Mouse (Mus musculus) embryonic facial prominence, embryonic 11.5 days (tissue): ENCODE data around the gene Fbxl8. TPM values are rescaled to one million over a fixed set of nuclear protein-coding genes. Genes with fewer than 3 reads are reported as not detected.
A peak's percentile ranks its signal among the peaks of the same experiment; 100 is the strongest.

Experiments
- ATAC-seq: fragments of 200-750 bp; cut with Nextera tagmentation; replicated peaks from 2 replicates; pipeline ENCODE4 v1.8.0; 2017; ENCODE audit warnings: low read depth; ENCODE audit not compliant: insufficient number of reproducible peaks, low FRiP score, low TSS enrichment
- DNase-seq: peaks from one replicate; pipeline ENCODE4 v3.0.0-alpha.2; 2015; ENCODE audit warnings: low spot score
- H3K27ac ChIP-seq: fragments of 300-500 bp; sonication (generic); replicated peaks from 2 replicates; pipeline ENCODE4 v1.5.1; 2014; ENCODE audit warnings: mild to moderate bottlenecking, low read depth, low read length, control low read depth
- H3K27me3 ChIP-seq: fragments of 300-500 bp; sonication (generic); 2 replicates; pipeline ENCODE4 v1.6.1; 2014; ENCODE audit warnings: mild to moderate bottlenecking, low read length, moderate library complexity, mixed read lengths; ENCODE audit not compliant: control insufficient read depth, insufficient read depth
- H3K36me3 ChIP-seq: fragments of 300-500 bp; sonication (generic); replicated peaks from 2 replicates; pipeline ENCODE4 v1.6.1; 2014; ENCODE audit warnings: low read depth, mild to moderate bottlenecking, low read length, moderate library complexity, mixed read lengths; ENCODE audit not compliant: control insufficient read depth, insufficient read depth
- H3K4me1 ChIP-seq: fragments of 300-500 bp; sonication (generic); 2 replicates; pipeline ENCODE4 v1.6.1; 2014; ENCODE audit warnings: low read length, mixed read lengths; ENCODE audit not compliant: control insufficient read depth, insufficient read depth
- H3K4me2 ChIP-seq: fragments of 300-500 bp; sonication (generic); 2 replicates; pipeline ENCODE4 v1.6.1; 2014; ENCODE audit warnings: low read depth, mild to moderate bottlenecking, control low read depth, low read length, moderate library complexity
- H3K4me3 ChIP-seq: fragments of 300-500 bp; sonication (generic); 2 replicates; pipeline ENCODE4 v1.5.1; 2014; ENCODE audit warnings: low read depth, low read length, control low read depth
- H3K9ac ChIP-seq: fragments of 300-500 bp; sonication (generic); replicated peaks from 2 replicates; pipeline ENCODE4 v1.6.1; 2014; ENCODE audit warnings: mild to moderate bottlenecking, control low read depth, low read length
- H3K9me3 ChIP-seq: fragments of 300-500 bp; sonication (generic); replicated peaks from 2 replicates; pipeline ENCODE4 v1.6.1; 2016; ENCODE audit warnings: mild to moderate bottlenecking, low read length, inconsistent platforms, mixed read lengths; ENCODE audit not compliant: control insufficient read depth
- WGBS: fragments of 180-500 bp; shearing (Covaris S2); extraction: QIAGEN DNeasy Blood & Tissue Kit; methylation state at CpG from one replicate; pipeline ENCODE4 v1.1.7; 2014; 5-methylcytosine and 5-hydroxymethylcytosine counted together
- microRNA counts: library from miRNA; unstranded; fragments of <30 nt; microRNA quantifications from one replicate; lab custom pipeline; 2016
- microRNA-seq: library from miRNA; unstranded; fragments of <30 nt; microRNA quantifications from one replicate; pipeline ENCODE4, GENCODE M21; 2016; ENCODE audit warnings: borderline number of aligned reads
- polyA plus RNA-seq: library from polyadenylated mRNA; unstranded; fragments of >200 nt; fragmentation: Nextera tagmentation; extraction: Ambion mirVana; gene quantifications from 2 replicates; pipeline ENCODE4 v1.2.1, GENCODE M21; 2014

The Fbxl8 gene
- polyA plus RNA-seq, 1 experiment from 2014 or later: 1.2 TPM

- no peaks in the 10 kb centered on the region; the same call in 1 of the 2 replicates for H3K36me3 ChIP-seq
- ATAC-seq: no peak
- 82% methylated on average over 9 of the region's 9 CpGs for WGBS
Observed at GRCm38 (mm10) chr8:105313622-105314402, 49.4 kb downstream of the Fbxl8 start.

GRCm38 (mm10) chr8:105315073-105315769, 50.8 kb downstream of the Fbxl8 start:
- H3K27me3 ChIP-seq: no peaks in the 10 kb centered on the region
- H3K9ac ChIP-seq: no peak overlapping the region
- no peaks in the 10 kb centered on the region for H3K4me1 ChIP-seq
- H3K9me3 ChIP-seq: no peaks in the 10 kb centered on the region
- no peak overlapping the region for H3K27ac ChIP-seq
- H3K4me2 ChIP-seq: no peak overlapping the region
- 85% methylated on average over 18 of the region's 18 CpGs for WGBS
- no peaks in the 10 kb centered on the region; the same call in 1 of the 2 replicates for H3K36me3 ChIP-seq
- no peak; the same call in 1 of the 2 replicates for ATAC-seq
- no peak overlapping the region for H3K4me3 ChIP-seq
- no peak for DNase-seq

More at GRCm38 (mm10) chr8:105313622-105314402, 49.4 kb downstream of the Fbxl8 start:
- Histone ChIP-seq H3K9ac (no peak overlapping the region), H3K4me3 (no peak overlapping the region), H3K27ac (no peak overlapping the region), H3K4me2 (no peak overlapping the region), H3K27me3 (no peaks in the 10 kb centered on the region), H3K4me1 (no peaks in the 10 kb centered on the region), H3K9me3 (no peaks in the 10 kb centered on the region)
- DNase-seq: no peak

- Histone ChIP-seq H3K4me3 (no peak overlapping the region), H3K36me3 (no peaks in the 10 kb centered on the region; the same call in 1 of the 2 replicates), H3K27ac (no peak overlapping the region), H3K9me3 (no peaks in the 10 kb centered on the region), H3K4me1 (no peaks in the 10 kb centered on the region), H3K9ac (no peak overlapping the region), H3K27me3 (no peaks in the 10 kb centered on the region), H3K4me2 (no peak overlapping the region)
- DNase-seq: no peak
- ATAC-seq: no peak
- WGBS: 83% methylated on average over 4 of the region's 4 CpGs
Observed at GRCm38 (mm10) chr8:105317941-105318340, 53.5 kb downstream of the Fbxl8 start.

GRCm38 (mm10) chr8:105318662-105319190, 54.3 kb downstream of the Fbxl8 start:
- H3K27me3 ChIP-seq: no peaks in the 10 kb centered on the region
- DNase-seq (no peak), ATAC-seq (no peak)
- H3K36me3 ChIP-seq: no peaks in the 10 kb centered on the region; the same call in 1 of the 2 replicates
- no peak overlapping the region for H3K9ac ChIP-seq
- H3K9me3 ChIP-seq: no peaks in the 10 kb centered on the region
- H3K4me3 ChIP-seq: no peak overlapping the region
- H3K4me1 ChIP-seq: no peaks in the 10 kb centered on the region
- H3K27ac ChIP-seq: no peak overlapping the region
- H3K4me2 ChIP-seq: no peak overlapping the region
- 85% methylated on average over 11 of the region's 11 CpGs for WGBS

MicroRNAs encoded within 50 kb of the gene (microRNA counts, 519-probe panel; counts per million panel counts)
- microRNA mmu-miR-328 (lab: Ali Mortazavi, UCI): 2,729 counts per million, percentile 32 among the panel's probes with 10 or more counts

Small RNA genes within 50 kb of the gene (microRNA-seq; reads per million reads assigned to microRNA genes)
- not detected for gene Gm27320
- 209 reads per million, percentile 53 among the genes with 10 or more reads in this experiment for gene Mir328

Other genes with a start within 250 kb of the Fbxl8 start
- gene Ces3a, start 216.0 kb upstream of the Fbxl8 start, polyA plus RNA-seq: not detected in 2 replicates
- gene Ces3b, start 180.9 kb upstream of the Fbxl8 start, polyA plus RNA-seq: not detected in 2 replicates
- gene Ces4a, start 132.8 kb upstream of the Fbxl8 start, polyA plus RNA-seq: not detected in 2 replicates
- 119 and 139 TPM in 2 replicates for gene Cbfb, start 94.0 kb upstream of the Fbxl8 start, polyA plus RNA-seq
- 30.8 and 31.5 TPM in 2 replicates for gene D230025D16Rik, start 39.5 kb upstream of the Fbxl8 start, polyA plus RNA-seq
- 2.3 and 3.3 TPM in 2 replicates for gene B3gnt9, start 9.5 kb upstream of the Fbxl8 start, polyA plus RNA-seq
- 14.0 and 16.6 TPM in 2 replicates for gene Tradd, start within 50 bp of the Fbxl8 start, polyA plus RNA-seq
- 0.13 TPM in 1 of 2 replicates, not detected in the other for gene Hsf4, start 5.2 kb downstream of the Fbxl8 start, polyA plus RNA-seq
- 0.84 and 1.2 TPM in 2 replicates for gene Nol3, start 11.5 kb downstream of the Fbxl8 start, polyA plus RNA-seq
- 23.6 and 25.2 TPM in 2 replicates for gene 4931428F04Rik, start 25.2 kb downstream of the Fbxl8 start, polyA plus RNA-seq
- gene Exoc3l, start 31.5 kb downstream of the Fbxl8 start, polyA plus RNA-seq: 7.2 and 8.2 TPM in 2 replicates
- gene E2f4, start 33.0 kb downstream of the Fbxl8 start, polyA plus RNA-seq: 103 and 110 TPM in 2 replicates
- 2.8 and 3.3 TPM in 2 replicates for gene Elmo3, start 41.0 kb downstream of the Fbxl8 start, polyA plus RNA-seq
- gene Lrrc29, start 61.6 kb downstream of the Fbxl8 start, polyA plus RNA-seq: 0.83 and 0.98 TPM in 2 replicates
- gene Tmem208, start 61.7 kb downstream of the Fbxl8 start, polyA plus RNA-seq: 91.7 and 99.6 TPM in 2 replicates
- gene Fhod1, start 83.3 kb downstream of the Fbxl8 start, polyA plus RNA-seq: 1.8 and 2.6 TPM in 2 replicates
- gene Slc9a5, start 84.2 kb downstream of the Fbxl8 start, polyA plus RNA-seq: 3.8 and 4.0 TPM in 2 replicates
- gene Plekhg4, start 108.6 kb downstream of the Fbxl8 start, polyA plus RNA-seq: 0.28 and 0.29 TPM in 2 replicates
- not detected in 2 replicates for gene Kctd19, start 148.9 kb downstream of the Fbxl8 start, polyA plus RNA-seq
- 0.39 and 0.49 TPM in 2 replicates for gene Lrrc36, start 148.9 kb downstream of the Fbxl8 start, polyA plus RNA-seq
- gene Tppp3, start 206.9 kb downstream of the Fbxl8 start, polyA plus RNA-seq: 49.5 and 59.1 TPM in 2 replicates
- 15.0 and 17.9 TPM in 2 replicates for gene Zdhhc1, start 232.3 kb downstream of the Fbxl8 start, polyA plus RNA-seq